Mouse (Mus musculus): ENCODE data around the gene Mrps5. TPM values are rescaled to one million over a fixed set of nuclear protein-coding genes. Genes with fewer than 3 reads are reported as not detected.

The Mrps5 gene
- total and polyA plus RNA-seq, 3 experiments: 124 to 1,057 (median 124) TPM

- TF ChIP-seq ETS1 (IDR thresholded peaks at IDR 0.05; ENCODE audit: low read depth, low read length) (no peak), CTCF (IDR thresholded peaks at IDR 0.05 in 2 of 3, conservative IDR thresholded peaks at IDR 0.05 in 1 of 3; ENCODE audit: control insufficient read depth in 1 of 3, insufficient read depth in 1 of 3, low read depth in 2 of 3, low read length in 3 of 3, poor library complexity in 1 of 3, severe bottlenecking in 1 of 3) (no peak)
Measured at GRCm38 (mm10) chr2:127584436-127584858, 2.6 kb upstream of the Mrps5 start (continued).

DNA sequence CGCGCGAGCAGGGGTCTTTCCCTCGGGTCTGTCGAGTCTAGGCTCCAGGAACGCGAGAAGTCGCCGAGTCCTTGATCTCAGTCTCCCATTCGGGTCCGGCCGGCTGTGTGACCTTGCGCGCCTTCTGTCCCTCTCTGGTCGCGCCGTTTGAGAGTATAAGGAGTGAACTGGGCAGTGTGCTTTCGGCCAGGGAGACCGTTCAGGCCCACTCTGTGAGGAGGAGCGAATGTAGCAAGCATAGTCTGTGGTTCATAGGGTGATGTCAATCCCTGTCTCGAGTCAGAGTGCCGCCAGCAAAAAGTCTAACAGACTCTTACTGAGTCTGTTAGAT lies 457 bp downstream of the Mrps5 start:
- Histone ChIP-seq H3K9ac (ENCODE audit: control insufficient read depth, low read depth, low read length, poor library complexity, severe bottlenecking) (peak overlapping the region; percentile 90), H3K27me3 (ENCODE audit: control insufficient read depth in 1 of 2, insufficient read depth in 2 of 2, low read length in 2 of 2) (no peaks in the 10 kb centered on the region), H3K79me2 (ENCODE audit: control insufficient read depth, insufficient read depth, low read length, poor library complexity) (peaks cover 24% of the 10 kb centered on the region), H3K9me3 (replicated peaks; ENCODE audit: insufficient read depth, low read length) (no peaks in the 10 kb centered on the region), H3K4me3 (ENCODE audit: control insufficient read depth in 1 of 2, insufficient read depth in 1 of 2, low read depth in 2 of 2, low read length in 2 of 2) (peak overlapping the region; percentile 82 to 87), H3K36me3 (ENCODE audit: control insufficient read depth in 1 of 2, insufficient read depth in 2 of 2, low read length in 2 of 2) (peaks cover 0 to 15% of the 10 kb centered on the region in 2 experiments; a peak in 3 of 4 replicates), H3K27ac (ENCODE audit: control insufficient read depth, low read depth, low read length) (peak overlapping the region; percentile 86), H3K4me1 (ENCODE audit: control insufficient read depth in 1 of 2, insufficient read depth in 2 of 2, low read length in 2 of 2) (peaks cover 0 to 26% of the 10 kb centered on the region in 2 experiments; a peak in 3 of 4 replicates)
- no peak for DNase-seq (ENCODE audit: low read depth, low spot score)
- TF ChIP-seq HCFC1 (IDR thresholded peaks at IDR 0.05; ENCODE audit: low read depth, low read length) (no peak), SIN3A (IDR thresholded peaks at IDR 0.05; ENCODE audit: low read length) (0 out of 2 replicates have a peak, but pooled peaks have one; percentile 58)

DNA sequence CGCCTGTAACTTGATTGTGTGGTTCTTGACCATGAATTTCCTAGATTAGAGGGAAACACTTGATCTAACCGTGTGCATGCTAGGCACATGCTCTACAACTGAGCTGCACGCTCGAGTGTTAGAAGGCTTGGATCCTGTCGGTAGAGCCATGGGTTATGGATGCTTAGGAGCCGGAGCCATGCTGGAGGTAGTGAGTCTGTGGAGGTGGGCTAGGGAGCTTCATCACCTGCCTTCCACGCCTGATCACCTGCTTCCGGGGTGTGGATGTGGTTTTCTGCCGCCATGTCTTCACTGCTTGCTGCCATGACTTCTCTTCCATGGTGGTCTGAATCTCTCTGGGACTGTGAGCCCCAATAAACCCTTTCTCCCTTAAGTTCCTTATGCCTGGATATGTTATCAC lies 1.9 kb downstream of the Mrps5 start:
- Histone ChIP-seq H3K9me3 (replicated peaks; ENCODE audit: insufficient read depth, low read length) (no peaks in the 10 kb centered on the region), H3K27ac (ENCODE audit: control insufficient read depth, low read depth, low read length) (no peak overlapping the region), H3K4me3 (ENCODE audit: control insufficient read depth in 1 of 2, insufficient read depth in 1 of 2, low read depth in 2 of 2, low read length in 2 of 2) (no peak overlapping the region), H3K9ac (ENCODE audit: control insufficient read depth, low read depth, low read length, poor library complexity, severe bottlenecking) (no peak overlapping the region), H3K4me1 (ENCODE audit: control insufficient read depth in 1 of 2, insufficient read depth in 2 of 2, low read length in 2 of 2) (peaks cover 0 to 21% of the 10 kb centered on the region in 2 experiments; a peak in 3 of 4 replicates), H3K36me3 (ENCODE audit: control insufficient read depth in 1 of 2, insufficient read depth in 2 of 2, low read length in 2 of 2) (peaks cover 0 to 11% of the 10 kb centered on the region in 2 experiments), H3K27me3 (ENCODE audit: control insufficient read depth in 1 of 2, insufficient read depth in 2 of 2, low read length in 2 of 2) (no peaks in the 10 kb centered on the region), H3K79me2 (ENCODE audit: control insufficient read depth, insufficient read depth, low read length, poor library complexity) (peaks cover 24% of the 10 kb centered on the region)
- TF ChIP-seq MEF2A (IDR thresholded peaks at IDR 0.05; ENCODE audit: extremely low read depth, insufficient replicate concordance, low read depth, low read length, poor library complexity, severe bottlenecking) (no peak), ETS1 (IDR thresholded peaks at IDR 0.05; ENCODE audit: low read depth, low read length) (no peak), JUND (IDR thresholded peaks at IDR 0.05; ENCODE audit: low read depth, low read length) (no peak), EP300 (IDR thresholded peaks at IDR 0.05; ENCODE audit: low read depth in 1 of 2, low read length in 2 of 2) (no peak), NRF1 (IDR thresholded peaks at IDR 0.05; ENCODE audit: insufficient read depth, low read depth, low read length, poor library complexity, severe bottlenecking) (no peak), ZMIZ1 (IDR thresholded peaks at IDR 0.05; ENCODE audit: low read depth, low read length) (no peak), POLR2A (IDR thresholded peaks at IDR 0.05; ENCODE audit: control insufficient read depth in 1 of 2, insufficient read depth in 1 of 2, low read depth in 1 of 2, low read length in 2 of 2, poor library complexity in 1 of 2) (no peak), E2F4 (IDR thresholded peaks at IDR 0.05; ENCODE audit: borderline replicate concordance, low read depth, low read length) (no peak), USF1 (IDR thresholded peaks at IDR 0.05; ENCODE audit: low read depth, low read length) (no peak), RCOR1 (IDR thresholded peaks at IDR 0.05; ENCODE audit: low read depth, low read length) (no peak), SMC3 (IDR thresholded peaks at IDR 0.05; ENCODE audit: low read depth, low read length) (no peak)
- no peak for DNase-seq (ENCODE audit: low read depth, low spot score)

Measured in MEL (cell line).